Mouse (Mus musculus) hindbrain, embryonic 12.5 days (tissue): Measurements from ENCODE around the gene Sgo2a. TPM values are rescaled to one million over a fixed set of nuclear protein-coding genes. Genes with fewer than 3 reads are reported as not detected.

Source experiments
- ATAC-seq: fragments of 200-750 bp; cut with Nextera tagmentation; 2 replicates; pipeline ENCODE4 v1.8.0; 2017; ENCODE audit warnings: moderate TSS enrichment; ENCODE audit not compliant: low FRiP score
- H3K27ac ChIP-seq: fragments of 300-500 bp; sonication (generic); 2 replicates; pipeline ENCODE4 v1.5.1; 2016; ENCODE audit warnings: mild to moderate bottlenecking
- H3K27me3 ChIP-seq: fragments of 300-500 bp; sonication (generic); 2 replicates; pipeline ENCODE4 v1.6.1; 2016; ENCODE audit warnings: mild to moderate bottlenecking
- H3K36me3 ChIP-seq: fragments of 300-500 bp; sonication (generic); 2 replicates; pipeline ENCODE4 v1.6.1; 2016; ENCODE audit warnings: mild to moderate bottlenecking
- H3K4me1 ChIP-seq: fragments of 300-500 bp; sonication (generic); 2 replicates; pipeline ENCODE4 v1.6.1; 2016
- H3K4me2 ChIP-seq: fragments of 300-500 bp; sonication (generic); replicated peaks from 2 replicates; pipeline ENCODE4 v1.6.1; 2016; ENCODE audit warnings: mild to moderate bottlenecking
- H3K4me3 ChIP-seq: fragments of 300-500 bp; sonication (generic); 2 replicates; pipeline ENCODE4 v1.5.1; 2016; ENCODE audit warnings: mild to moderate bottlenecking
- H3K9ac ChIP-seq: fragments of 300-500 bp; sonication (generic); 2 replicates; pipeline ENCODE4 v1.6.1; 2016; ENCODE audit warnings: mild to moderate bottlenecking, moderate library complexity
- H3K9me3 ChIP-seq: fragments of 300-500 bp; sonication (generic); replicated peaks from 2 replicates; pipeline ENCODE4 v1.6.1; 2016; ENCODE audit warnings: mild to moderate bottlenecking
- WGBS: fragments of 180-500 bp; shearing (Covaris S2); methylation state at CpG from one replicate; pipeline ENCODE4 v1.1.7; 2016; 5-methylcytosine and 5-hydroxymethylcytosine counted together
- polyA plus RNA-seq: library from polyadenylated mRNA; unstranded; fragments of >200 nt; fragmentation: Nextera tagmentation; extraction: Ambion mirVana; gene quantifications from 2 replicates; pipeline ENCODE4 v1.2.1, GENCODE M21; 2016

Sgo2a gene
- polyA plus RNA-seq, 1 experiment from 2014 or later = 17.3 TPM

DNA sequence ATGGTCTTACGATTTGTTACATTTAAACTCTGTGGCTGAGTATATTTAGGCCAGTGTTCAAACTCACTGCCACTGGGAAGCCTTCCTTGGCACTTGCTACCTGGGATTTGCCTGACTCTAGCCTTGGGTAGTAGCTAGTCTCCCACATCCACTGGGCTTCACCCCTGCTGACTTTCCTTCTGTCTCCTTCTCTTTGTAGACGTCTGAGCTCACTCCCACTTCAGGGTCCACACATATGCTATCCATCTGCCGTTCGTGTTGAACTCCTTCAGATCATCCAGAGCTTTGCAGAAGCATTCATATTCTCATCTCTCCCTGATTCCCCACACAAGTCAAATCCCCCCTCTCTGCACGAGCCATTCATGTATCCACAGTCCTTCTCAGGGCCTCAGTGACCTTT lies 49.8 kb downstream of the Sgo2a start:
- Histone ChIP-seq H3K4me3 (no peak overlapping the region), H3K27ac (no peak overlapping the region), H3K9me3 (no peaks in the 10 kb centered on the region), H3K36me3 (no peaks in the 10 kb centered on the region), H3K4me1 (peaks cover 7% of the 10 kb centered on the region; the same call in 1 of the 2 replicates), H3K27me3 (no peaks in the 10 kb centered on the region), H3K4me2 (no peak overlapping the region), H3K9ac (no peak overlapping the region)
- no peak for ATAC-seq
- 67% methylated on average over 5 of the region's 5 CpGs for WGBS

DNA sequence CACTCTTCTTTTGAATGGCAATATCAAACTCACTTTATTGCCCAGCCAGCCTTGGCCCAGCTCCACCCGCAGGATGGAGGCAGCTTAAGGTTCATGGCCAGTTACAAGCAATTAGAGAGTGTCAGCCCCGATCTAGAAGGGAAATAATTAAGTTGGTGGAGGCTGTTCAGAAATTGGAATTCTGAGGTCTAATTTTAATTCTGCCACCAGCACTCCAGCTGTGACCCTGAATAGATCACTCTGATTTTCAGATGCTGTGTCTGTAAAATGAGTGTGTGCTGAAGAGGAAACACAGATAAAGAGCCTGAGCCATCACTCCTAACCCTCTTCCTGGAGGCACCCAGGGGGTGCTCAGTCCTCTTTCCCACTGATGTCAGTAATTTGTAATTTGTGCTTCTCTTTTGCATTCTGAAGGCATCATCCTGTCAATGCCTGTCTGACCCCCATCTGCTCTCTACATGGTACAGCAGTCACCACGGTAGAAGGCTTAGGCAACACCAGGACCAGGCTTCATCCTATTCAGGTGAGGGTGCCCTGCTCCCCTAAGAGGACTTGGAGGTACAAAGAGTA lies 51.0 kb downstream of the Sgo2a start:
- Histone ChIP-seq H3K4me2 (no peak overlapping the region), H3K27me3 (no peaks in the 10 kb centered on the region), H3K36me3 (no peaks in the 10 kb centered on the region), H3K4me1 (peaks cover 7% of the 10 kb centered on the region; the same call in 1 of the 2 replicates), H3K9ac (no peak overlapping the region), H3K9me3 (no peaks in the 10 kb centered on the region), H3K4me3 (no peak overlapping the region), H3K27ac (peak overlapping the region; percentile 45)
- peak; percentile 82 for ATAC-seq
- WGBS = 62% methylated on average over 3 of the region's 3 CpGs

DNA sequence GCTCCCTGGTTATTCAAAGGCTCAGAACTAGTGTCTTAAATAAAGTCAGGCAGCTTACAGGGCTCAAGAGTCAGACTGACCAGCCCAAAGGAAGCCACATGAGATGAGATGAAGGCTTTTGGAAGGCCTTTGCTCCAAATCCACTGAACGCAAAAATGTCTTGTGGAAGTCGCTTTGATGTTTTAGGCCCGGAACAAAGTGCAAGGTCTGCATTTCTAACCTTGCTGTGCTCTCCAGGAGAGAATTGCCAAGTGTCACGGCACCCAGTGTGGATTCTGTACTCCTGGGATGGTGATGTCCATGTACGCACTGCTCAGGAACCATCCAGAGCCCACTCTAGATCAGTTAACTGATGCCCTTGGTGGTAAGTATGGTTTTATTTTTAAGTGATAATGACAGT lies 53.4 kb downstream of the Sgo2a start:
- no peak overlapping the region for H3K4me3 ChIP-seq
- ATAC-seq = no peak
- no peaks in the 10 kb centered on the region for H3K27me3 ChIP-seq
- 93% methylated on average over 5 of the region's 5 CpGs for WGBS
- H3K9me3 ChIP-seq = no peaks in the 10 kb centered on the region
- no peak overlapping the region for H3K9ac ChIP-seq
- no peak overlapping the region for H3K4me2 ChIP-seq
- peaks cover 7% of the 10 kb centered on the region; the same call in 1 of the 2 replicates for H3K4me1 ChIP-seq
- no peak overlapping the region for H3K27ac ChIP-seq
- H3K36me3 ChIP-seq = no peaks in the 10 kb centered on the region

DNA sequence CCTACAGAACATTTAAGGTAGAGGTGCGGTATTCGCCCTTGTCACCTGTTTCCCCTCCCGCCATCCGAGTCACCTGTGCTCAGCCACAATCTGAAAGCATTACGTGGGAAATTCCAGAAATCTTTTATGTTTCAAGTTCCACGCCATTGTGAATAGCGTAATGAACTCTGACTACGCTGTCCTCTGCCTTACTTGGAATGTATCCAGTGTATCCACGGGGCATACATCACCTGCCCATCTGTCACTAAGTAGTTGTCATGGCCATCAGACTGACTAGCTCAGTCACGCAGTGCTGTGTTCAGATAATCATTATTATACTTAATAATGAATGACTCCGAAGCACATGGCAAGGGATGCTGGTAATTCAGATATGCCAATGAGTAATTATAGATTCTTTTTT lies 59.8 kb downstream of the Sgo2a start:
- 84% methylated on average over 11 of the region's 11 CpGs for WGBS
- H3K9ac ChIP-seq = no peak overlapping the region
- peaks cover 4% of the 10 kb centered on the region; the same call in 1 of the 2 replicates for H3K4me1 ChIP-seq
- H3K4me3 ChIP-seq = no peak overlapping the region
- H3K27ac ChIP-seq = no peak overlapping the region
- ATAC-seq = no peak
- H3K4me2 ChIP-seq = no peak overlapping the region
- no peaks in the 10 kb centered on the region for H3K9me3 ChIP-seq
- no peaks in the 10 kb centered on the region for H3K36me3 ChIP-seq
- no peaks in the 10 kb centered on the region for H3K27me3 ChIP-seq

DNA sequence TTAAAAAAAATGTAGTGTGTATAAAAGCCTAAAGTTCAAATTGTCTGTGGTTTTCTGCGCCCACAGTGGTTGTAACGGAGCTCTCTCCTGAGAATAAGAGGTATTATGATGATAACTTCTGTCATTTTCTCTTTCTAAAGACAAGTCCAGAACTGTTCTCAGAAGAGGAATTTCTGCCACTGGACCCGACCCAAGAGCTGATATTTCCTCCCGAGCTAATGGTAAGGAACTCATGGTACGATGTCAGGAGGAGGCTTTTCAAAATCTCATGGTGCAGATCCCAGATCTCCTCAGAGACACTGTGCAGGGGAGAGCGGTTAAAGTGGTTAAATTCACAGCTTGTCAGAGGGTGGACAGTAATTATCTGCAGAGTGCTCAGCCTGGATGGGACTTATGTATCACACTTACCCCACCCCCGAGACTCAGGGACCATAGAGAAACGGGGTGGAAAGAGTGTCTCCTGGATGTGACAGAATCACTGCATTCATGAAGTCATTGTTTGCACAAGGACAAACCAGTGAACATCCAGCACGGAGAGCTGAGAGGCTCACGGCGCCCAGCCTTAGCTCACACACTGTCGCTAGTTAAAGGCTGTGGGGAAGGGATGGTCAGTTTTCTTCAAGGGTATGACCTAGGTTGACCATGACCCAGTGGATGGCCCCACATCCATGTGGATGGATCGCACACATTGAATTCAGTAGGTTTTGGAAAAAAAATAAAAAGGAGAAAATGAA lies 60.5 kb downstream of the Sgo2a start:
- ATAC-seq = no peak
- Histone ChIP-seq H3K4me2 (no peak overlapping the region), H3K36me3 (no peaks in the 10 kb centered on the region), H3K9me3 (no peaks in the 10 kb centered on the region), H3K9ac (no peak overlapping the region), H3K4me3 (no peak overlapping the region), H3K27ac (no peak overlapping the region), H3K27me3 (no peaks in the 10 kb centered on the region), H3K4me1 (peaks cover 4% of the 10 kb centered on the region; the same call in 1 of the 2 replicates)
- WGBS = 79% methylated on average over 13 of the region's 13 CpGs

DNA sequence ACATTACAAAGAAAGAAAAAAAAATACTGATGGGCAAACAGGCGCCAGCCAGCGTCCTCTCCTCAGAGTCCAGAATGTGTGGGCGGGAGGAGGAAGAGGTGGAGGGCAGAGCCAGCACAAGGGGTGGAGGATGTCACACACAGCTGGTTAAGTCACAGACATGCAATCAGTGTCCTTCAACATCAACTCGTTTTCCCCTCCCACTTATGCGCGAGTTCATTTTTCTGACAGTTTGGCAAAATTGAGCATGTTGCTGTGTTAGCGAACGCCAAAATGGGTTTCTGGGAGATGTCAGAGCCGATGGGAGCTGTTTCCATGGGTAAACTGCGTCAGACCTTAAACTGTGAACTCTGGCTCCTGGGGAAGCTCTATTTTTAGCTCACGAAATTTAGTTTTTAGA lies 61.2 kb downstream of the Sgo2a start:
- no peak overlapping the region for H3K27ac ChIP-seq
- ATAC-seq = no peak
- no peak overlapping the region for H3K4me3 ChIP-seq
- H3K4me2 ChIP-seq = no peak overlapping the region
- no peaks in the 10 kb centered on the region for H3K9me3 ChIP-seq
- H3K36me3 ChIP-seq = no peaks in the 10 kb centered on the region
- 82% methylated on average over 11 of the region's 11 CpGs for WGBS
- peaks cover 4% of the 10 kb centered on the region; the same call in 1 of the 2 replicates for H3K4me1 ChIP-seq
- no peaks in the 10 kb centered on the region for H3K27me3 ChIP-seq
- H3K9ac ChIP-seq = no peak overlapping the region

DNA sequence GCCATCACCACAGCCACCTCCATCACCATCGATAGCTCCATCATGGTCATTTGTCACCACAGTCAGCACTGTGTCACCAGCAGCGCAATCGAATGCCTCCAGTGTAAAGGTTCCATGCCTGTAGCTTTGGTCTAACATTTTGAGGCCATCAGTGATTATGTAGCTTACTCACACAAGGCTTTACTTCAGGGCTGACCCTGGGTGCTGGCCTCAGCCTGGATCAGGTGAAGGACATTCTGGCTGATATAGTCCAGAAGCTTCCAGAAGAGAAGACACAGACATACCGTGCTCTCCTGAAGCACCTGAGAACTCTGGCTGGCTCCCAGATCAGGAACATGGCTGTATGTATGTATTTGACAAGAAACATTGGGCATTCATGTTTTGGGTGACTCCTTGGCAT lies 63.1 kb downstream of the Sgo2a start:
- Histone ChIP-seq H3K36me3 (no peaks in the 10 kb centered on the region), H3K27me3 (no peaks in the 10 kb centered on the region), H3K4me3 (no peak overlapping the region), H3K9me3 (no peaks in the 10 kb centered on the region), H3K9ac (no peak overlapping the region), H3K4me1 (peaks cover 4% of the 10 kb centered on the region; the same call in 1 of the 2 replicates), H3K4me2 (no peak overlapping the region), H3K27ac (no peak overlapping the region)
- WGBS = 88% methylated on average over 4 of the region's 4 CpGs
- no peak for ATAC-seq

DNA sequence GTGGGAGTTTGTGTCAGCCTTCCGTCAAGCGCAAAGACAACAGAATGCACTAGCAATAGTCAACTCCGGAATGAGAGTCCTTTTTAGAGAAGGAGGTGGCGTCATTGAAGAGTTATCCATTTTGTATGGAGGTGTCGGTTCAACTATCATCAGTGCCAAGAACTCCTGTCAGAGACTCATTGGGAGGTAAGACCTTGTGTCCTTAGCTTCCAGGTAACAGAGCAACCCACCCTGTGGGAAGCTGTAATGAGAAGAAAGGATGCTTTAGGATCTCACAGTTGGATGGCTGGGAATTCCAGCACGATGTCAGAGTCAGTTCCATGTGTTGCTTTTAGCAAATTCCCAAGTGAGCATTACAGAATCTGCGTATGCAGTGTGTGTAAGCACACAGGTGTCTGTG lies 66.4 kb downstream of the Sgo2a start:
- H3K27me3 ChIP-seq = no peaks in the 10 kb centered on the region
- H3K4me3 ChIP-seq = no peak overlapping the region
- WGBS = 85% methylated on average over 7 of the region's 7 CpGs
- no peaks in the 10 kb centered on the region for H3K9me3 ChIP-seq
- no peaks in the 10 kb centered on the region for H3K4me1 ChIP-seq
- no peak overlapping the region for H3K9ac ChIP-seq
- H3K27ac ChIP-seq = no peak overlapping the region
- no peak overlapping the region for H3K4me2 ChIP-seq
- H3K36me3 ChIP-seq = no peaks in the 10 kb centered on the region
- no peak for ATAC-seq

DNA sequence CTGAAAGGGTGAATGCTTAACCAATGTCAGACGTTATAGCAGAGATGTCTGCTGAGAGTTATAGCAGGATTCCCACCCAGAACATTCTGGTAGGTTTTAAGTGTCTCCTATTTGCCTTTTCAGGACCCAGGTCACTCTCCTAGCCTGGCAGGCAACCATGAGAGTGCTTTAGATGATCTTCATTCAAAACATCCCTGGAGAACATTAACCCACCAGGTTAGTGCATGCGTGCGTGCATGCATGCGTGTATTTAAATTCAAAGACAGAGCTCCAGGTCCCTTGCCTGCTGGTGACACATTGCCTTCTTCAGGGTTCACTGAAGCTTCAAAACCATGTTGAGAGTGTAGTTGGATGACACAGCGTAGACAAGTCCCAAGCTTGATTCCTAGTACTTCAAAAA lies 69.4 kb downstream of the Sgo2a start:
- Histone ChIP-seq H3K4me3 (no peak overlapping the region), H3K27ac (no peak overlapping the region), H3K4me1 (no peaks in the 10 kb centered on the region), H3K4me2 (no peak overlapping the region), H3K9ac (no peak overlapping the region), H3K36me3 (no peaks in the 10 kb centered on the region), H3K9me3 (no peaks in the 10 kb centered on the region), H3K27me3 (no peaks in the 10 kb centered on the region)
- no peak for ATAC-seq
- 90% methylated on average over 5 of the region's 5 CpGs for WGBS

DNA sequence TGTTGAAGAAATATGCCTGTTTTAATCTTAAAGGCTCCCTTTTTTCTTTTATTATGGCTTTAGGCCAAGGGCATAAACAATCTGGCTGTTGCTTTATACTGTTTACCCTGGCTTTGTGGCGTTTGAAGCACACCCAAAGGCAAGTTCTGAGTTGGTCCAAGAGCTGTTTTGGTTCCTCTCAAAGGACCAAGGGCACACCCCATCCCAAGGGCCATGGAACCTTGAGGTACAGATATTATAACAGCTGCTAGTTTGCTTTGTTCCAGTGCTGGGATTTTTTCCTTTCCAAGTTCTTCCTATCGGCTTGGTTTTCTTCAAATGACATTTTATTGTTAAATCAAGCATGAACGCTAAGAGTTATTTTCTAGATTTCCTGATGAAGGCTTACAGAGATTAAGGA lies 69.8 kb downstream of the Sgo2a start:
- Histone ChIP-seq H3K9ac (no peak overlapping the region), H3K27ac (no peak overlapping the region), H3K36me3 (no peaks in the 10 kb centered on the region), H3K9me3 (no peaks in the 10 kb centered on the region), H3K4me1 (no peaks in the 10 kb centered on the region), H3K27me3 (no peaks in the 10 kb centered on the region), H3K4me2 (no peak overlapping the region), H3K4me3 (no peak overlapping the region)
- ATAC-seq = no peak
- WGBS = 79% methylated on average over 3 of the region's 3 CpGs

DNA sequence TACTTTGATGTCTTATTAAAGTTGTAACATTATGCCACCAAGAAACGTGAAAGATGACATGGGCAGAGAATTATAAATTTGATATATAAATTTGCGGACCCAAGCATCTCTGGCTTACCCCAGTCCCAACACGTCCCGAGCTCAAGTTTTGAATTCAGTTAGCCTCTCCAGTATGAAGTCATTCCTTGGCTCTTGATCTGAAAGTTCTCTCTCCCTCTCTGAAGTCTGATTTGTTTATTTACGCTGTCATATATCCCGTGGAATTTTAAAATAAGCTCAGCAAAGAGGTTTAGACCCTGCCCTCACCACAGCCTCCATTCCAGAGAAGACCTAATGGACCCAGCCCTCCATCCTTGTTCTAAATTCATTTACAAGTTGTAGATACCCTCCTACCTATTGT lies 73.4 kb downstream of the Sgo2a start:
- Histone ChIP-seq H3K4me1 (peaks cover 8% of the 10 kb centered on the region; the same call in 1 of the 2 replicates), H3K27me3 (no peaks in the 10 kb centered on the region), H3K4me2 (no peak overlapping the region), H3K27ac (no peak overlapping the region), H3K9ac (no peak overlapping the region), H3K9me3 (no peaks in the 10 kb centered on the region), H3K36me3 (no peaks in the 10 kb centered on the region), H3K4me3 (no peak overlapping the region)
- ATAC-seq = no peak
- WGBS = 90% methylated on average over 6 of the region's 6 CpGs

DNA sequence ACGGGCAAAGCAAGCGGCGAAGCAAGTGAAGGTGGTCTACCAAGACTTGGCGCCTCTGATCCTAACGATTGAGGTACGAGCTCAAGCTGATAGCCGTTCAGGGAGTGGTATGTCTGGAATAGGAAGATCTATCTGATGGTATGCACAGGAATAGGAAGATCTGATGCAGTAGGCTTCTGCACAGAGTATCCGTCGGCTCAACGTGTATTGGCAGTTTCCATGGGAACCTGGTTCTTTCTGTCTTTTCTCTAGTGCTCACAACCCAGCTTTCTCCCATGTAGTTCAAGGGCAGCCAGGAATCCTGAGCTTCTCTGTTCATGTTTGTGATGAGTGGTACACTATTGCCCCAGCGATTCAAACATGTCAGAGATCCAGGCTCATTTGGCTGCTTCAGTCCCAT lies 74.3 kb downstream of the Sgo2a start:
- Histone ChIP-seq H3K4me2 (no peak overlapping the region), H3K27ac (no peak overlapping the region), H3K4me1 (peaks cover 8% of the 10 kb centered on the region; the same call in 1 of the 2 replicates), H3K9me3 (no peaks in the 10 kb centered on the region), H3K4me3 (no peak overlapping the region), H3K27me3 (no peaks in the 10 kb centered on the region), H3K36me3 (no peaks in the 10 kb centered on the region), H3K9ac (no peak overlapping the region)
- WGBS = 96% methylated on average over 11 of the region's 11 CpGs
- ATAC-seq = no peak

DNA sequence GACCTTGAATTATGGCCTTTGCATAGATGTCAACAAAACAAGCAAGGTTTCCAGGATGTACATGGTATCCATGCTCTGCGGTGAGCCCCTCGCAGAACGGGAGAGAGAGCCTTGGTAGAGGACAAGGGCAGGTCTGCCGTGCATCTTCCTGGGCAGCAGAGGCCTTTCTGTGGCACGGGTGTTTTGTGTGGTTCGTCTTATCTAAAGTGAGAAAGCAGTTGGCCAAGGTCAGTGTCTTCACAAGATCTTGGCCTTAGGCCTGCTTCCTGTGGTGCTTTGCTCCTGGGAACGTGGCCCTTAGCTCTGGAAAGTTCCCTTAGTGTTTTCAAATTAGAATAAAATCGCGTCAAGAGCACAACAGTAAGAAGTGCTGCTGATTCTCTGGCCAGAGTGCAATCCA lies 75.2 kb downstream of the Sgo2a start:
- H3K27me3 ChIP-seq = no peaks in the 10 kb centered on the region
- ATAC-seq = no peak
- H3K4me2 ChIP-seq = no peak overlapping the region
- 90% methylated on average over 9 of the region's 9 CpGs for WGBS
- peaks cover 8% of the 10 kb centered on the region; the same call in 1 of the 2 replicates for H3K4me1 ChIP-seq
- no peaks in the 10 kb centered on the region for H3K9me3 ChIP-seq
- H3K4me3 ChIP-seq = no peak overlapping the region
- H3K9ac ChIP-seq = no peak overlapping the region
- no peak overlapping the region for H3K27ac ChIP-seq
- no peaks in the 10 kb centered on the region for H3K36me3 ChIP-seq
